Mouse (Mus musculus): ENCODE results near the gene Tanc1. TPM values are rescaled to one million over a fixed set of nuclear protein-coding genes. Genes with fewer than 3 reads are reported as not detected.
"Not testable (repeated sequence)": the region's sequence is repeated elsewhere in the genome, so short reads cannot be mapped to it uniquely, and the experiment has no call there.

Tanc1 gene
- polyA plus RNA-seq, 1 experiment from 2014 or later = 51.6 TPM

DNA sequence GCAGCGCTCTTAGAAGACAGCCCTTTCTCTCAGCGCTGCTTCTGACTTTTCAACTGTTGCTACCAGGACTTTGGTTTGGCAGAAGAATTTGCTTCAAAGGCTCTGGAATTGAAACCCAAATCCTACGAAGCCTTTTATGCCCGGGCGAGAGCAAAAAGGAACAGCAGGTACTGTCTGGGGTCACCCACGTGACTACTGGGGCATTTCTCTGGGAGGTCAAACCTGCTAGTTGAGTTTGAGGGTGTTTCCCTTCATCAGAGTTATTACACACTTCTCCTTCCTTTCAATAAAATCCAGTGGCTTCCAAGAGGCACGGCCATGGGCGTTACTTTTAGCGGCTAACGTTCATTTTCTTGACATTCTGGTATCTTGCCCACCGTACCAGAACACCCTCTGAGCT is 230.1 kb downstream of the Tanc1 start:
- no peaks in the 10 kb centered on the region for H3K9me3 ChIP-seq (ENCODE audit: control insufficient read depth, low read length)
- H3K36me3 ChIP-seq (ENCODE audit: control insufficient read depth, insufficient read depth, low read length) = peaks cover 31% of the 10 kb centered on the region
- H3K27me3 ChIP-seq (ENCODE audit: control insufficient read depth, insufficient read depth, low read length) = no peaks in the 10 kb centered on the region
- no peak overlapping the region for H3K4me3 ChIP-seq (ENCODE audit: low read depth, low read length)
- H3K4me1 ChIP-seq (ENCODE audit: control insufficient read depth, insufficient read depth, low read length) = 0 out of 2 replicates have a peak, but pooled peaks cover 3% of the 10 kb centered on the region
- no peak overlapping the region for H3K27ac ChIP-seq (replicated peaks; ENCODE audit: low read depth, low read length)
- DNase-seq (ENCODE audit: low spot score) = no peak
- no peak overlapping the region for H3K4me2 ChIP-seq (ENCODE audit: low read depth, severe bottlenecking)
- no peak for ATAC-seq (ENCODE audit: insufficient number of reproducible peaks, low FRiP score, low TSS enrichment, low read depth)
- WGBS = 81% methylated on average over 11 of the region's 11 CpGs
- H3K9ac ChIP-seq (ENCODE audit: low read length) = no peak overlapping the region

DNA sequence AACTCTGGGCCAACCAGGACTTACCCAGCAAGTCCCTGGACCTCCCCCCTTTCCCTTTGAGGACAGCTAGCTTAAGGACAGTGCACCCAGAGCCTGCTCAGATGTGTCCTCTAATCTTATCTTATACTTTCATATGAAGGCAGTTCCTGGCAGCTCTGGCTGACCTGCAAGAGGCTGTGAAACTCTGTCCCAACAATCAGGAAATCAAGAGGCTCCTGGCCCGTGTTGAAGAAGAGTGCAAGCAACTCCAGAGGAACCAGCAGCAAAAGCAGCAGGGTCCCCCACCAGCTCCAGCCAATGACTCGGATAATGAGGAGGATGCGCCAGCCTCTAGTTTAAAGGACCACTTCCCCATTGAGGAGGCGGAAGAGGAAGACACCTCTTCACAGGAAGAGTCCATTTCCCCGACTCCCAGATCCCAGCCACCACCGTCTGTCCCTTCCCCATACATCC is 230.7 kb downstream of the Tanc1 start:
- 83% methylated on average over 6 of the region's 6 CpGs for WGBS
- Histone ChIP-seq H3K9me3 (ENCODE audit: control insufficient read depth, low read length) (no peaks in the 10 kb centered on the region), H3K27ac (replicated peaks; ENCODE audit: low read depth, low read length) (no peak overlapping the region), H3K4me2 (ENCODE audit: low read depth, severe bottlenecking) (no peak overlapping the region), H3K4me1 (ENCODE audit: control insufficient read depth, insufficient read depth, low read length) (0 out of 2 replicates have a peak, but pooled peaks cover 3% of the 10 kb centered on the region), H3K9ac (ENCODE audit: low read length) (no peak overlapping the region), H3K27me3 (ENCODE audit: control insufficient read depth, insufficient read depth, low read length) (no peaks in the 10 kb centered on the region), H3K4me3 (ENCODE audit: low read depth, low read length) (no peak overlapping the region), H3K36me3 (ENCODE audit: control insufficient read depth, insufficient read depth, low read length) (peaks cover 26% of the 10 kb centered on the region)
- DNase-seq (ENCODE audit: low spot score) (no peak), ATAC-seq (ENCODE audit: insufficient number of reproducible peaks, low FRiP score, low TSS enrichment, low read depth) (no peak)

DNA sequence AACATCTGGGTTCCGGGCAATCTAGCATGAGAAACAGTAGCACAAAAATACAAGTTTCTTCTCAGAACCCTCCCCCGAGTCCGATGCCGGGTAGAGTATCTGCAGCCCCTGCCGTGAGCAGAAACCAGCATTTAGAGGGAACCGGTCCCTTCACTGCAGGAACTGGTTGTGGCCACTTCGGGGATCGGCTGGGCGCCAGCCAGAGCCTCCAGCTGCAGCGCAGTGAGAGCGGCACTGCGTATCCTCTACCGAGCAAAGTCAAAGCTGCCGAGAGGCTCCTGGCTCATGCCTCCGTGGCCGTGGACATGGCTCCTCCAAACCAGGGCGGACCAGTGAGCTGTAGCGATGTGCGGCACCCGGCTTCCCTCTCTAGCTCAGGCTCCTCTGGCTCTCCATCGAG is 231.3 kb downstream of the Tanc1 start:
- ATAC-seq (ENCODE audit: insufficient number of reproducible peaks, low FRiP score, low TSS enrichment, low read depth) (no peak), DNase-seq (ENCODE audit: low spot score) (no peak)
- H3K27me3 ChIP-seq (ENCODE audit: control insufficient read depth, insufficient read depth, low read length) = no peaks in the 10 kb centered on the region
- 0 out of 2 replicates have a peak, but pooled peaks cover 3% of the 10 kb centered on the region for H3K4me1 ChIP-seq (ENCODE audit: control insufficient read depth, insufficient read depth, low read length)
- no peaks in the 10 kb centered on the region for H3K9me3 ChIP-seq (ENCODE audit: control insufficient read depth, low read length)
- H3K4me3 ChIP-seq (ENCODE audit: low read depth, low read length) = no peak overlapping the region
- H3K36me3 ChIP-seq (ENCODE audit: control insufficient read depth, insufficient read depth, low read length) = peaks cover 21% of the 10 kb centered on the region
- 89% methylated on average over 21 of the region's 21 CpGs for WGBS
- no peak overlapping the region for H3K27ac ChIP-seq (replicated peaks; ENCODE audit: low read depth, low read length)
- H3K4me2 ChIP-seq (ENCODE audit: low read depth, severe bottlenecking) = no peak overlapping the region
- H3K9ac ChIP-seq (ENCODE audit: low read length) = no peak overlapping the region

DNA sequence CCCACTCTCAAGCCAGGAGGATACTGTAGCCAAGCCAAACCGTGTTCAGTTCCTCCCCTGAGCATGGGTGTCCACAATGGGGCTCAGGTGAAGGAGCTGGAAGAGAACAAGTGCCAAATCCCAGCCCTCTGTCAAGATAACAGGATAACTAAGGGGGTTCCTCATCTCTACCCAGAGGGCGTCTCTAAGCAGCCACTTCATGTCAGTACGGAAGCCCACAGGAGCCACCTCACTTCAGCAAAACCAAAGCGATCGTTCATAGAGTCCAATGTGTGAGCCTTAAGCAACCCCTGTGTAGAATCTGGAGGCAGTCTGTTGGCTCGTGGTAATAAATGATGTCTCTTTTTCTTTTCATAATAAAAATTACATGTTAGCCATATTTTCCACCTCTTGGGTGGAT is 232.0 kb downstream of the Tanc1 start:
- Histone ChIP-seq H3K4me1 (ENCODE audit: control insufficient read depth, insufficient read depth, low read length) (0 out of 2 replicates have a peak, but pooled peaks cover 3% of the 10 kb centered on the region), H3K27ac (replicated peaks; ENCODE audit: low read depth, low read length) (no peak overlapping the region), H3K9me3 (ENCODE audit: control insufficient read depth, low read length) (no peaks in the 10 kb centered on the region), H3K4me2 (ENCODE audit: low read depth, severe bottlenecking) (no peak overlapping the region), H3K9ac (ENCODE audit: low read length) (no peak overlapping the region), H3K36me3 (ENCODE audit: control insufficient read depth, insufficient read depth, low read length) (peaks cover 20% of the 10 kb centered on the region), H3K27me3 (ENCODE audit: control insufficient read depth, insufficient read depth, low read length) (no peaks in the 10 kb centered on the region), H3K4me3 (ENCODE audit: low read depth, low read length) (no peak overlapping the region)
- no peak for ATAC-seq (ENCODE audit: insufficient number of reproducible peaks, low FRiP score, low TSS enrichment, low read depth)
- WGBS = 94% methylated on average over 6 of the region's 6 CpGs
- no peak for DNase-seq (ENCODE audit: low spot score)

DNA sequence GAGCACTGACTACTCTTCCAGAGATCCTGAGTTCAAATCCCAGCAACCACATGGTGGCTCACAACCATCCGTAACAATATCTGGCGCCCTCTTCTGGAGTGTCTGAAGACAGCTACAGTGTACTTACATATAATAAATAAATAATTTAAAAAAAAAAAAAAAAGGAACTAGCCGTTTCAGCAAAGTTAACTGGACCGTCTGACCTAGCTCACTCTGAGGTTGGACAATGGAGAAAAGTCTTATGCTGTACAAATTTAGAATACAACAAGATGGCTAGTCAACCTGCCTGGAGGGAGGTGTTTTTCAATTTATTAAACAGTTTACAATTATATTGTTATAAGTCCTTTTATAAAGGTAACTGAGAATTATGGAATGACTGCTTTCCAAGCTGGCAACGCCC is 240.0 kb downstream of the Tanc1 start:
- DNase-seq (ENCODE audit: low spot score); H3K9me3 ChIP-seq (ENCODE audit: control insufficient read depth, low read length): not testable (repeated sequence)
- 86% methylated on average over 3 of the region's 5 CpGs for WGBS

DNA sequence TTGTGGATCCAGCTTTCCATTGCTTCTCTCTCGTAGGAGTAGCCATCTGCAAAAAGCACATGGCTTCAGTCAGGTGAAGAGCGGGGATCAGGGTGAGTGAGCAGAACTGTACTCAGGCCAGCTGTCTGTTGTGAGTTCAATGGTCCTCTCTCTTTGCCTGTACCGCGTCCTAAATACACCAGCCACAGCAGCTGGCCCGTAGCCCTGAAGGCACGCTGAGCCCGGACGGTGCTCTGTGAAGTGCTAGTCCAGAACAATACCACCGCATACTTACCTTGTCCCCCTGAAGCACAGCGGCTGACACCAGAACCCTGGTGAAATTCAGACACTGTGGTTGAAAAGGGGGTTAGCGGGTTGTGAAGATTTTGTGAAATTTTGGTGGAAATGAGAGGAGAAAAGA is 241.1 kb downstream of the Tanc1 start:
- Histone ChIP-seq H3K27me3 (ENCODE audit: control insufficient read depth, insufficient read depth, low read length) (no peaks in the 10 kb centered on the region), H3K9ac (ENCODE audit: low read length) (no peak overlapping the region), H3K4me1 (ENCODE audit: control insufficient read depth, insufficient read depth, low read length) (no peaks in the 10 kb centered on the region), H3K4me2 (ENCODE audit: low read depth, severe bottlenecking) (no peak overlapping the region), H3K9me3 (ENCODE audit: control insufficient read depth, low read length) (no peaks in the 10 kb centered on the region), H3K27ac (replicated peaks; ENCODE audit: low read depth, low read length) (no peak overlapping the region), H3K4me3 (ENCODE audit: low read depth, low read length) (no peak overlapping the region), H3K36me3 (ENCODE audit: control insufficient read depth, insufficient read depth, low read length) (peaks cover 4% of the 10 kb centered on the region; the same call in 1 of the 2 replicates)
- WGBS = 94% methylated on average over 11 of the region's 11 CpGs
- ATAC-seq (ENCODE audit: insufficient number of reproducible peaks, low FRiP score, low TSS enrichment, low read depth) (no peak), DNase-seq (ENCODE audit: low spot score) (no peak)

More for the DNA sequence above, 240.0 kb downstream of the Tanc1 start:
- not testable (repeated sequence) for ATAC-seq (ENCODE audit: insufficient number of reproducible peaks, low FRiP score, low TSS enrichment, low read depth); H3K4me3 ChIP-seq (ENCODE audit: low read depth, low read length); H3K27me3 ChIP-seq (ENCODE audit: control insufficient read depth, insufficient read depth, low read length); H3K9ac ChIP-seq (ENCODE audit: low read length); H3K27ac ChIP-seq (replicated peaks; ENCODE audit: low read depth, low read length); H3K4me1 ChIP-seq (ENCODE audit: control insufficient read depth, insufficient read depth, low read length); H3K4me2 ChIP-seq (ENCODE audit: low read depth, severe bottlenecking); H3K36me3 ChIP-seq (ENCODE audit: control insufficient read depth, insufficient read depth, low read length)

DNA sequence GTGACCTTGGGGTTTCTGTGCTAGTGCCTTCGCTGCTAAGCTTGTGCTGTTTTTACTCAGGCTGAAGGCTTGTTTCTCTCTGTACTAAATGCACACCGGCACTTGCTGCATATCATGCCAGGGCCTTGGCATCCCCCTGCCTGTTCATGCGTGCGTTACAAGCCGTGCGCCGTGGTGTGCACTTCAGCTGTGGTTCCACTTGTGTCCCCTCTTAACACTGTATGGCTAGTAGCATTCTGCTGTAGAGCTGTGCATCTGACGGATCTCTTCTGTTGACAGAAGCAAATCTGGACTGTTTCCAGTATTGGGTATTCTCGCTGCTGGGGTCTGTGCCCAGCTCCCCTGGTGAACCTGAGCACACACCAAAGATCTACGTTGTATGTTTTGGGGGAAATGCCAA is 241.7 kb downstream of the Tanc1 start:
- no peak for ATAC-seq (ENCODE audit: insufficient number of reproducible peaks, low FRiP score, low TSS enrichment, low read depth)

DNA sequence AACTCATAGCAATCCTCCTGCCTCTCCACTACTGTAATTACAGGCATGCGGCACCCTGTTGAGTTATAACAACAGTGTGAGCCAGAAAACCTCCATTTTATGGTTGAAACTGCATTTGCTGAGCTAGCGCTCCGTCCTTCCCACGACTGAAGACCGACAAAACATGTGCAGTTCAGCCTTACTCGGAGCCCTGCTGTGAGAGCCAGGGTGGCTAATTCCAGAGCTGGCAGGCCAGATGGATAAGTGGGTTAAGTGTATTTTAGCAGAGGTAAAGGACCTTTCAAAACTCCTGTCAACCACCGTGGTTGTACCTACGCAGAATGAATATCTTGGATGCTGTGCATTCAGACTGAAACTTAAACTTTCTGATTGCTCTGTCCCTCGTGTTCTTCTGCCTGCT is 242.5 kb downstream of the Tanc1 start:
- ATAC-seq (ENCODE audit: insufficient number of reproducible peaks, low FRiP score, low TSS enrichment, low read depth) (no peak), DNase-seq (ENCODE audit: low spot score) (no peak)
- Histone ChIP-seq H3K27ac (replicated peaks; ENCODE audit: low read depth, low read length) (no peak overlapping the region), H3K9ac (ENCODE audit: low read length) (no peak overlapping the region), H3K27me3 (ENCODE audit: control insufficient read depth, insufficient read depth, low read length) (no peaks in the 10 kb centered on the region), H3K36me3 (ENCODE audit: control insufficient read depth, insufficient read depth, low read length) (peaks cover 4% of the 10 kb centered on the region; the same call in 1 of the 2 replicates), H3K4me1 (ENCODE audit: control insufficient read depth, insufficient read depth, low read length) (no peaks in the 10 kb centered on the region), H3K4me2 (ENCODE audit: low read depth, severe bottlenecking) (no peak overlapping the region), H3K4me3 (ENCODE audit: low read depth, low read length) (no peak overlapping the region), H3K9me3 (ENCODE audit: control insufficient read depth, low read length) (no peaks in the 10 kb centered on the region)
- 71% methylated on average over 9 of the region's 9 CpGs for WGBS

More for the DNA sequence above, 241.7 kb downstream of the Tanc1 start:
- 96% methylated on average over 10 of the region's 10 CpGs for WGBS
- Histone ChIP-seq H3K4me2 (ENCODE audit: low read depth, severe bottlenecking) (no peak overlapping the region), H3K36me3 (ENCODE audit: control insufficient read depth, insufficient read depth, low read length) (peaks cover 4% of the 10 kb centered on the region; the same call in 1 of the 2 replicates), H3K27ac (replicated peaks; ENCODE audit: low read depth, low read length) (no peak overlapping the region), H3K9me3 (ENCODE audit: control insufficient read depth, low read length) (no peaks in the 10 kb centered on the region), H3K4me1 (ENCODE audit: control insufficient read depth, insufficient read depth, low read length) (no peaks in the 10 kb centered on the region), H3K27me3 (ENCODE audit: control insufficient read depth, insufficient read depth, low read length) (no peaks in the 10 kb centered on the region), H3K9ac (ENCODE audit: low read length) (no peak overlapping the region), H3K4me3 (ENCODE audit: low read depth, low read length) (no peak overlapping the region)
- DNase-seq (ENCODE audit: low spot score) = no peak

DNA sequence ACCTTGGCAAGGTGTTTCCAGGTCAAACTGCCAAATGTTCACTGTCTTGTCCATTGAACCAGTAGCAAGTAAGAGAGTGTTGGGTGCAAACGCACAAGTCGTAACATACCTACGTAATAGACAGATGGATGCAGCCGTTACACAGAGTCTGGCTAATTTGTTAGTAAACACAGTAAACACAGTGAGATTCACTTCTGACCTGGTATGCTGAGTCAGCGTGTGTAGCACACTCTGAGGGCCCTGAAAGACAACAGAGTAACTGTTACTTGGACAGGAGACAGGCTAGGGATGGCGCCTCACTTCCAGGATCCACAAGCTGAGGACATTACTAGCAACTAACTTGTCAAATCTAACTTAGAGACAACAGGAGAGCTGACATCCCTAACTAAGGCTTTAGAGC is 250.8 kb downstream of the Tanc1 start:
- no peak overlapping the region for H3K4me2 ChIP-seq (ENCODE audit: low read depth, severe bottlenecking)
- ATAC-seq (ENCODE audit: insufficient number of reproducible peaks, low FRiP score, low TSS enrichment, low read depth) (no peak), DNase-seq (ENCODE audit: low spot score) (no peak)
- no peak overlapping the region for H3K4me3 ChIP-seq (ENCODE audit: low read depth, low read length)
- no peaks in the 10 kb centered on the region for H3K9me3 ChIP-seq (ENCODE audit: control insufficient read depth, low read length)
- no peaks in the 10 kb centered on the region for H3K4me1 ChIP-seq (ENCODE audit: control insufficient read depth, insufficient read depth, low read length)
- no peak overlapping the region for H3K9ac ChIP-seq (ENCODE audit: low read length)
- WGBS = 90% methylated on average over 6 of the region's 6 CpGs
- no peak overlapping the region for H3K27ac ChIP-seq (replicated peaks; ENCODE audit: low read depth, low read length)
- H3K36me3 ChIP-seq (ENCODE audit: control insufficient read depth, insufficient read depth, low read length) = no peaks in the 10 kb centered on the region
- H3K27me3 ChIP-seq (ENCODE audit: control insufficient read depth, insufficient read depth, low read length) = no peaks in the 10 kb centered on the region
